Mouse (Mus musculus): ENCODE results near the gene Mmgt2. TPM values are rescaled to one million over a fixed set of nuclear protein-coding genes. Genes with fewer than 3 reads are reported as not detected.

The Mmgt2 gene
- total and polyA plus RNA-seq, 2 experiments from 2014 or later, result 22.6 to 23.3 TPM

- Histone ChIP-seq H3K4me3 (ENCODE audit: low read depth, low read length) (no peak overlapping the region), H3K36me3 (ENCODE audit: insufficient read depth) (no peaks in the 10 kb centered on the region), H3K27me3 (ENCODE audit: insufficient read depth, low read length) (no peaks in the 10 kb centered on the region), H3K9ac (no peak overlapping the region), H3K27ac (ENCODE audit: low read depth, low read length) (no peak overlapping the region), H3K9me3 (ENCODE audit: low read length) (no peaks in the 10 kb centered on the region), H3K4me1 (ENCODE audit: insufficient read depth) (peaks cover 30% of the 10 kb centered on the region), H3K4me2 (ENCODE audit: low read depth) (no peak overlapping the region)
- 36% methylated on average over 11 of the region's 11 CpGs for WGBS
- TF ChIP-seq CTCF (IDR thresholded peaks at IDR 0.05; ENCODE audit: low read depth), result no peak
- ATAC-seq, result no peak
- DNase-seq, result no peak
Observed at GRCm38 (mm10) chr11:62642023-62642844, 6.2 kb upstream of the Mmgt2 start.

GRCm38 (mm10) chr11:62643011-62643631 lies 5.3 kb upstream of the Mmgt2 start:
- no peaks in the 10 kb centered on the region for H3K9me3 ChIP-seq (ENCODE audit: low read length)
- H3K27me3 ChIP-seq (ENCODE audit: insufficient read depth, low read length), result no peaks in the 10 kb centered on the region
- WGBS, result 55% methylated on average over 8 of the region's 8 CpGs
- ATAC-seq (no peak), DNase-seq (no peak)
- H3K27ac ChIP-seq (ENCODE audit: low read depth, low read length), result no peak overlapping the region
- no peak overlapping the region for H3K4me2 ChIP-seq (ENCODE audit: low read depth)
- no peak for TF ChIP-seq CTCF (IDR thresholded peaks at IDR 0.05; ENCODE audit: low read depth)
- H3K4me3 ChIP-seq (ENCODE audit: low read depth, low read length), result no peak overlapping the region
- H3K9ac ChIP-seq, result no peak overlapping the region
- no peaks in the 10 kb centered on the region for H3K36me3 ChIP-seq (ENCODE audit: insufficient read depth)
- H3K4me1 ChIP-seq (ENCODE audit: insufficient read depth), result peaks cover 34% of the 10 kb centered on the region

GRCm38 (mm10) chr11:62643681-62644363 lies 4.6 kb upstream of the Mmgt2 start:
- no peak overlapping the region for H3K4me3 ChIP-seq (ENCODE audit: low read depth, low read length)
- ATAC-seq (no peak), DNase-seq (no peak)
- no peak overlapping the region for H3K27ac ChIP-seq (ENCODE audit: low read depth, low read length)
- no peak overlapping the region for H3K9ac ChIP-seq
- WGBS, result 87% methylated on average over 10 of the region's 10 CpGs
- H3K4me1 ChIP-seq (ENCODE audit: insufficient read depth), result peaks cover 36% of the 10 kb centered on the region
- TF ChIP-seq CTCF (IDR thresholded peaks at IDR 0.05; ENCODE audit: low read depth), result no peak
- no peaks in the 10 kb centered on the region for H3K27me3 ChIP-seq (ENCODE audit: insufficient read depth, low read length)
- H3K36me3 ChIP-seq (ENCODE audit: insufficient read depth), result no peaks in the 10 kb centered on the region
- no peak overlapping the region for H3K4me2 ChIP-seq (ENCODE audit: low read depth)
- no peaks in the 10 kb centered on the region for H3K9me3 ChIP-seq (ENCODE audit: low read length)

GRCm38 (mm10) chr11:62644602-62645336 lies 3.7 kb upstream of the Mmgt2 start:
- H3K4me1 ChIP-seq (ENCODE audit: insufficient read depth), result peaks cover 41% of the 10 kb centered on the region

GRCm38 (mm10) chr11:62645337-62645675 lies 3.2 kb upstream of the Mmgt2 start:
- peaks cover 41% of the 10 kb centered on the region for H3K4me1 ChIP-seq (ENCODE audit: insufficient read depth)
- ATAC-seq (no peak), DNase-seq (no peak)
- H3K4me2 ChIP-seq (ENCODE audit: low read depth), result peak overlapping the region; percentile 96
- H3K9ac ChIP-seq, result no peak overlapping the region
- WGBS, result 86% methylated on average over 4 of the region's 4 CpGs
- no peaks in the 10 kb centered on the region for H3K36me3 ChIP-seq (ENCODE audit: insufficient read depth)
- no peak for TF ChIP-seq CTCF (IDR thresholded peaks at IDR 0.05; ENCODE audit: low read depth)
- H3K4me3 ChIP-seq (ENCODE audit: low read depth, low read length), result no peak overlapping the region
- H3K9me3 ChIP-seq (ENCODE audit: low read length), result no peaks in the 10 kb centered on the region
- no peaks in the 10 kb centered on the region for H3K27me3 ChIP-seq (ENCODE audit: insufficient read depth, low read length)
- H3K27ac ChIP-seq (ENCODE audit: low read depth, low read length), result no peak overlapping the region

More at GRCm38 (mm10) chr11:62644602-62645336, 3.7 kb upstream of the Mmgt2 start:
- Histone ChIP-seq H3K9me3 (ENCODE audit: low read length) (no peaks in the 10 kb centered on the region), H3K36me3 (ENCODE audit: insufficient read depth) (no peaks in the 10 kb centered on the region), H3K4me2 (ENCODE audit: low read depth) (0 out of 2 replicates have a peak overlapping the region, but pooled peaks have one; percentile 96), H3K4me3 (ENCODE audit: low read depth, low read length) (no peak overlapping the region), H3K27me3 (ENCODE audit: insufficient read depth, low read length) (no peaks in the 10 kb centered on the region), H3K9ac (no peak overlapping the region), H3K27ac (ENCODE audit: low read depth, low read length) (no peak overlapping the region)
- DNase-seq, result no peak
- TF ChIP-seq CTCF (IDR thresholded peaks at IDR 0.05; ENCODE audit: low read depth), result no peak
- WGBS, result 92% methylated on average over 5 of the region's 5 CpGs
- ATAC-seq, result no peak

DNA sequence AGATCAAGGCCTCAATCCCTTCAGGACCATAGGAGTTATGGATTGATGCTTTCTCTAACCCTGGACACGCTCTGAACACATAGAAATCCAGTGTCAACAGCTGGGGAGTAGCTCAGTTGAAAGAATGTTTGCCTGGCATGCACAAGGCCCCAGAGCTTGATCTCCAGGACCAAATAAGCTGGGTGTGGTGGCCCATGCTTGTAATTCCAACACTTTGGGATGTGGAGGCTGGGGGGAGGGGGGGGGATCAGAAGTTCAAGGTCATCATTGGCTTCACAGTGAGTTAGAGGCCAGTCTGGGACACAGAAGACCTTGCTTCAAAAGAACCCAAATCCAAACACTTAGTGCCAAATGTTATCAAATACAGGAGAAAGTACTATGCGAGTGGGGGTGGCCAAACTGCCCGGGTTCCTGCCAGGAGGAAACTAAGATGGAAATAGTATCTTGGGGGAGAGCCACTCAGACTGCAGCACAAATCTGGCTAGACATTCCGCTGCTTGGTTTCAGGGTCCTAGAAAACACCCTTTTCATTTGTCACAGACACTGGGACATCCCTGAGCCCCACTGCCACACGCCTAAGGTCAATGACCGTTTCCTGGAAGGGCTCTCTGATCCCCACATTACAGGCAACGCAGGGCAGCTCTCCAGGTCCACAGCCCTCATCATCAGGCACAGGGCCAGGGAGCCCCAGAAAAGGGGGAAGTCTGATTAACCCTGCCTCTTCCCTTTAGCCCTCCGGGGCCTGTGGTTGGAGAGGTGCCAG lies 2.6 kb upstream of the Mmgt2 start:
- peaks cover 41% of the 10 kb centered on the region for H3K4me1 ChIP-seq (ENCODE audit: insufficient read depth)
- DNase-seq (peak; percentile 67), ATAC-seq (no peak)
- TF ChIP-seq CTCF (IDR thresholded peaks at IDR 0.05; ENCODE audit: low read depth), result no peak
- 24% methylated on average over 8 of the region's 8 CpGs for WGBS
- no peaks in the 10 kb centered on the region for H3K27me3 ChIP-seq (ENCODE audit: insufficient read depth, low read length)
- no peaks in the 10 kb centered on the region for H3K36me3 ChIP-seq (ENCODE audit: insufficient read depth)
- H3K27ac ChIP-seq (ENCODE audit: low read depth, low read length), result 0 out of 2 replicates have a peak overlapping the region, but pooled peaks have one; percentile 54
- peak overlapping the region; percentile 70 for H3K4me3 ChIP-seq (ENCODE audit: low read depth, low read length)
- H3K9me3 ChIP-seq (ENCODE audit: low read length), result no peaks in the 10 kb centered on the region
- peak overlapping the region; percentile 37; the same call in 1 of the 2 replicates for H3K9ac ChIP-seq
- H3K4me2 ChIP-seq (ENCODE audit: low read depth), result peak overlapping the region; percentile 96
